Mouse (Mus musculus): ENCODE results near the gene Myh9. TPM values are rescaled to one million over a fixed set of nuclear protein-coding genes. Genes with fewer than 3 reads are reported as not detected.
A peak's percentile ranks its signal among the peaks of the same experiment; 100 is the strongest.

Gene Myh9
- polyA plus RNA-seq, 1 experiment from 2014 or later: 32.0 TPM

GRCm38 (mm10) chr15:77784039-77784824 lies 57.7 kb downstream of the Myh9 start:
- 71% methylated on average over 22 of the region's 22 CpGs for WGBS
- H3K9ac ChIP-seq: no peak overlapping the region

GRCm38 (mm10) chr15:77782449-77783014 lies 59.4 kb downstream of the Myh9 start:
- H3K9me3 ChIP-seq (replicated peaks): no peaks in the 10 kb centered on the region
- H3K27me3 ChIP-seq: no peaks in the 10 kb centered on the region
- H3K4me3 ChIP-seq: no peak overlapping the region
- H3K36me3 ChIP-seq: peaks cover 97% of the 10 kb centered on the region
- no peak for ATAC-seq (ENCODE audit: low FRiP score)
- no peak overlapping the region for H3K27ac ChIP-seq
- WGBS: 86% methylated on average over 11 of the region's 11 CpGs
- H3K4me1 ChIP-seq: no peaks in the 10 kb centered on the region
- H3K4me2 ChIP-seq (replicated peaks): no peak overlapping the region
- no peak overlapping the region for H3K9ac ChIP-seq

More at GRCm38 (mm10) chr15:77784039-77784824, 57.7 kb downstream of the Myh9 start:
- Histone ChIP-seq H3K4me1 (no peaks in the 10 kb centered on the region), H3K27ac (0 out of 2 replicates have a peak overlapping the region, but pooled peaks have one; percentile 55), H3K4me2 (replicated peaks) (no peak overlapping the region), H3K9me3 (replicated peaks) (no peaks in the 10 kb centered on the region), H3K27me3 (no peaks in the 10 kb centered on the region), H3K4me3 (no peak overlapping the region), H3K36me3 (peaks cover 97% of the 10 kb centered on the region)
- ATAC-seq (ENCODE audit: low FRiP score): no peak

GRCm38 (mm10) chr15:77775186-77775963 lies 66.6 kb downstream of the Myh9 start:
- Histone ChIP-seq H3K27me3 (no peaks in the 10 kb centered on the region), H3K4me3 (no peak overlapping the region), H3K9me3 (replicated peaks) (no peaks in the 10 kb centered on the region), H3K4me1 (no peaks in the 10 kb centered on the region), H3K4me2 (replicated peaks) (no peak overlapping the region), H3K27ac (no peak overlapping the region), H3K9ac (no peak overlapping the region), H3K36me3 (peaks cover 96% of the 10 kb centered on the region)
- WGBS: 71% methylated on average over 20 of the region's 20 CpGs
- ATAC-seq (ENCODE audit: low FRiP score): no peak

DNA sequence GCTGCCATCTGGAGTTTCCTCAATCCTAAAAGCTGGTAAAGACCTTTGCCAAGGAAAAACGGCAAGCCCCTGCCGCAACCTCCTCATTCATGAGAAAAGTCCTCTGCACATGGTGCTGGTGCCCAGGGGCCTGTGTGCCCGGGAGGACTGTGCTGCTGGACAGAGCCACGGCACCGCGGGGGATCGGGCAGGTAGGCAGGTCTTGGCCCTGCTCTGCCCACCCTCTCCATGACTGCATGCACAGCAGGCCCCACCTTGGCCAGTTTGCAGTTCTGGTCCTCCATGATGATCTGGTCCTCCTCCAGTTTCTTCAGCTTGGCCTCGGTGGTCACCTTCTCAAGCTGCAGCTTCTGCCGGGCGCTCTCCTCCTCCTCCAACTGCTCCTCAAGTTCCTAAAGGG lies 67.7 kb downstream of the Myh9 start:
- no peaks in the 10 kb centered on the region for H3K27me3 ChIP-seq
- H3K27ac ChIP-seq: no peak overlapping the region
- no peak overlapping the region for H3K4me3 ChIP-seq
- peaks cover 96% of the 10 kb centered on the region for H3K36me3 ChIP-seq
- H3K4me2 ChIP-seq (replicated peaks): no peak overlapping the region
- no peak for ATAC-seq (ENCODE audit: low FRiP score)
- H3K4me1 ChIP-seq: no peaks in the 10 kb centered on the region
- no peak overlapping the region for H3K9ac ChIP-seq
- no peaks in the 10 kb centered on the region for H3K9me3 ChIP-seq (replicated peaks)
- WGBS: 98% methylated on average over 10 of the region's 10 CpGs

DNA sequence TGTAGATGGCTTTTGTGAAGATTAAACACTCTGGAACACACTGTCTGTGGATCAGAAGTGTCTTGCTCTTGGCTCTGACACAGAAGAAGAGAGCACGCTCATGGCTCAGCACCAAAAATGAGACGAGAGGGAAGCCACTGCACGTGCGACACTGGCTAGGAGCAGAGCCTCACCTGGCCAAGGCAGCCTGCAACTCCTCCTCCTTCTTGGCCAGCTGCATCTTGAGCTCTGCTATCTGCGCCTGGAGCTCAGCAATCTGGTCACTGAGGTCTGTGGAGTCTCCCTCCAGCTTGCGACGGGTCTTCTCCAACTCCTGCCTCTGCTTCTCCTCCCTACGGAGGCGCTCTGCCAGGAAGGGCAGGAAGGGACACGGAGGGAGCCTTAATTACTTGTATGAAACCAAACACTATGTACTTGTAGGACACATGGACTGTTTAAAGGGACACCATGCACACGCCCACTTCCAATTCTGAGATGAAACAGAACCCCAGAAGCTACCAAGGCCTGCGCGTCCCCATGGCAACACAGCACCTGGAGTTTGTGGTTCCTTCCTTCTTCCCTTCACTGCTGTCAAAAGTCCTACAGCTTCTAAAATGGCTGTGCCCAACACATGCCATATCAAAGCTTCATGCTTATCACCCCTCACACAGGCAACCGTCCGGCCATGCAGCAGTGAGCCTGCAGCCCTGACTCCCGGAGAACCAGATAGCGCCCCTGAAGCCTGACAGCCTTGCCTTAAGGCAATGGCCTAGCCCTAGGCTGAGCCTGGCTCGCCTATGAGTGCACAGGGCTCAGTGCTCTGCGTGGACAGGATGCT lies 68.7 kb downstream of the Myh9 start:
- no peak overlapping the region for H3K27ac ChIP-seq
- H3K36me3 ChIP-seq: peaks cover 97% of the 10 kb centered on the region
- H3K27me3 ChIP-seq: no peaks in the 10 kb centered on the region
- no peaks in the 10 kb centered on the region for H3K4me1 ChIP-seq
- ATAC-seq (ENCODE audit: low FRiP score): no peak
- no peak overlapping the region for H3K4me3 ChIP-seq
- no peaks in the 10 kb centered on the region for H3K9me3 ChIP-seq (replicated peaks)
- H3K4me2 ChIP-seq (replicated peaks): no peak overlapping the region
- WGBS: 94% methylated on average over 19 of the region's 19 CpGs
- no peak overlapping the region for H3K9ac ChIP-seq

GRCm38 (mm10) chr15:77770942-77771341 lies 71.0 kb downstream of the Myh9 start:
- ATAC-seq (ENCODE audit: low FRiP score): no peak
- no peaks in the 10 kb centered on the region for H3K4me1 ChIP-seq
- WGBS: 93% methylated on average over 9 of the region's 9 CpGs
- peaks cover 97% of the 10 kb centered on the region for H3K36me3 ChIP-seq
- no peaks in the 10 kb centered on the region for H3K27me3 ChIP-seq
- no peaks in the 10 kb centered on the region for H3K9me3 ChIP-seq (replicated peaks)
- H3K27ac ChIP-seq: no peak overlapping the region
- no peak overlapping the region for H3K9ac ChIP-seq
- no peak overlapping the region for H3K4me2 ChIP-seq (replicated peaks)
- no peak overlapping the region for H3K4me3 ChIP-seq

- no peaks in the 10 kb centered on the region for H3K4me1 ChIP-seq
- H3K27ac ChIP-seq: no peak overlapping the region
- H3K27me3 ChIP-seq: no peaks in the 10 kb centered on the region
- no peak overlapping the region for H3K4me3 ChIP-seq
- WGBS: 95% methylated on average over 5 of the region's 5 CpGs
- H3K4me2 ChIP-seq (replicated peaks): no peak overlapping the region
- H3K9me3 ChIP-seq (replicated peaks): no peaks in the 10 kb centered on the region
- H3K36me3 ChIP-seq: peaks cover 98% of the 10 kb centered on the region
- no peak for ATAC-seq (ENCODE audit: low FRiP score)
- no peak overlapping the region for H3K9ac ChIP-seq
Observed at GRCm38 (mm10) chr15:77770341-77770740, 71.6 kb downstream of the Myh9 start.

GRCm38 (mm10) chr15:77766981-77767380 lies 75.0 kb downstream of the Myh9 start:
- no peaks in the 10 kb centered on the region for H3K4me1 ChIP-seq
- ATAC-seq (ENCODE audit: low FRiP score): no peak
- no peaks in the 10 kb centered on the region for H3K27me3 ChIP-seq
- no peaks in the 10 kb centered on the region for H3K9me3 ChIP-seq (replicated peaks)
- H3K4me2 ChIP-seq (replicated peaks): no peak overlapping the region
- no peak overlapping the region for H3K27ac ChIP-seq
- 94% methylated on average over 11 of the region's 11 CpGs for WGBS
- peaks cover 100% of the 10 kb centered on the region for H3K36me3 ChIP-seq
- no peak overlapping the region for H3K4me3 ChIP-seq
- H3K9ac ChIP-seq: no peak overlapping the region

DNA sequence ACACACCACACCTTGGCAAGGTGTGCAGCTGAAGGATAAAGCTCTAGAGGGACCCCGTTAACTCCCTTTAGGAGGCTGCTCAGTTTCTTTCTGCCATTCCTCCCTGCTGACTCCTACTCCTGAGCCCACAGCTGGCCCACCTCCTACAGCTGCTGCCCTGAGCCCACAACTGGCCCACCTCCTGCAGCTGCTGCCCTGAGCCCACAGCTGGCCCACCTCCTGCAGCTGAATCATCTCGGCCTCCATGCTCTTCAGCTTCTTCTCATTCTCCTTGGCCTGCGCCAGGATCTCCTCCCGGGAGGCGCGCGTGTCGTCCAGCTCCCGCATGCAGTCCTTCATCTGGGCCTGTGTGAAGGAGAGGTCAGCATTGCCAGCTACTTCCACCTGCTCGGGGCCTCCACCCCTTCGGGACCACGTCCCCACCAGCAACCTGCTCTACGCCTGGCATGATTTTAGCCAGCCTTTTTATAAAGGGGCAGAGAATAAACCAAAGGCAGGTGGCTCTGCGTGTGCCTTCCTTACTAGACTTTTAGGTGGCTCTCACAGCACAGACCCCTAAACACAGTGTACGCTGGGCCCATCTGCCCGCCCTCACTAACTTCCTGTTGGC lies 76.4 kb downstream of the Myh9 start:
- no peak overlapping the region for H3K4me2 ChIP-seq (replicated peaks)
- WGBS: 94% methylated on average over 16 of the region's 16 CpGs
- H3K9ac ChIP-seq: peak overlapping the region; percentile 18; the same call in 1 of the 2 replicates
- no peaks in the 10 kb centered on the region for H3K4me1 ChIP-seq
- peaks cover 99% of the 10 kb centered on the region for H3K36me3 ChIP-seq
- H3K27me3 ChIP-seq: no peaks in the 10 kb centered on the region
- no peak overlapping the region for H3K4me3 ChIP-seq
- no peak for ATAC-seq (ENCODE audit: low FRiP score)
- H3K9me3 ChIP-seq (replicated peaks): no peaks in the 10 kb centered on the region
- H3K27ac ChIP-seq: no peak overlapping the region

GRCm38 (mm10) chr15:77764391-77765006 lies 77.5 kb downstream of the Myh9 start:
- Histone ChIP-seq H3K27ac (no peak overlapping the region), H3K36me3 (peaks cover 95% of the 10 kb centered on the region), H3K9me3 (replicated peaks) (no peaks in the 10 kb centered on the region), H3K9ac (no peak overlapping the region), H3K4me3 (no peak overlapping the region), H3K27me3 (no peaks in the 10 kb centered on the region), H3K4me2 (replicated peaks) (no peak overlapping the region), H3K4me1 (no peaks in the 10 kb centered on the region)
- 90% methylated on average over 13 of the region's 13 CpGs for WGBS
- ATAC-seq (ENCODE audit: low FRiP score): no peak

DNA sequence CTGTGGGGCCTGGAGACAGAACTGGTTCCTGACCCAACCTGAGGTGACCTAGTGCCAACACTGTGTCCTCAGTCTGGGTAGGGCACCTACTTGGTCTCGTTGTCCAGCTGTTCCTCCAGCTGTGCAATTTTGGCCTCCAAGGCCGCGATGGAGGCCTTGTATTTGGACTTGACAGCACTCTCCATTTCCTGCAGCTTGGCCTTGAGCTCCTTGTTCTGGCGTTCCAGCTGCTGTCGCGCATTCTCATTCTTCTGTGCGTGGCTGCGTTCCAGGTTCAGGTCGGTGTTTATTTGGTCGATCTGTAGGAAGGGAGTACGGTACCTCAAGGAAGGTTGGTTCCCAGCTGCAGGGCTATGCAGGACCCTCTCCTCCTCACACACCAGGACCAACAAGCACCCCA lies 78.3 kb downstream of the Myh9 start:
- no peak overlapping the region for H3K4me2 ChIP-seq (replicated peaks)
- no peak overlapping the region for H3K4me3 ChIP-seq
- no peak overlapping the region for H3K9ac ChIP-seq
- no peaks in the 10 kb centered on the region for H3K27me3 ChIP-seq
- no peaks in the 10 kb centered on the region for H3K9me3 ChIP-seq (replicated peaks)
- ATAC-seq (ENCODE audit: low FRiP score): no peak
- whole genome bisulfite sequencing: 95% methylated on average over 11 of the region's 11 CpGs
- peaks cover 87% of the 10 kb centered on the region for H3K36me3 ChIP-seq
- no peak overlapping the region for H3K27ac ChIP-seq
- H3K4me1 ChIP-seq: no peaks in the 10 kb centered on the region
